Mouse (Mus musculus) lung, embryonic 15.5 days (tissue): Measurements from ENCODE around the gene Pqlc2. TPM values are rescaled to one million over a fixed set of nuclear protein-coding genes. Genes with fewer than 3 reads are reported as not detected.

Source experiments
- microRNA-seq: library from miRNA; unstranded; fragments of <30 nt; microRNA quantifications from one replicate; pipeline ENCODE4, GENCODE M21; 2016
- polyA plus RNA-seq: library from polyadenylated mRNA; unstranded; fragments of >200 nt; fragmentation: Nextera tagmentation; extraction: Ambion mirVana; gene quantifications from 2 replicates; pipeline ENCODE4 v1.2.1, GENCODE M21; 2015

The Pqlc2 gene
- polyA plus RNA-seq, 1 experiment from 2014 or later, result 12.0 TPM

Small RNA genes lying within 50 kb of the gene (microRNA-seq; reads per million reads assigned to microRNA genes)
- gene Gm24245 (0.56 reads per million), gene Gm25732 (0.56 reads per million)

Other genes with a start within 250 kb of the Pqlc2 start
- not detected in 2 replicates for gene Htr6, start 235.1 kb downstream of the Pqlc2 start, polyA plus RNA-seq
- 61.2 and 61.4 TPM in 2 replicates for gene Nbl1, start 217.7 kb downstream of the Pqlc2 start, polyA plus RNA-seq
- gene Minos1, start 179.6 kb downstream of the Pqlc2 start, polyA plus RNA-seq, result 517 and 528 TPM in 2 replicates
- gene Capzb, start 117.8 kb downstream of the Pqlc2 start, polyA plus RNA-seq, result 454 and 467 TPM in 2 replicates
- 101 and 103 TPM in 2 replicates for gene Akr7a5, start within 50 bp of the Pqlc2 start, polyA plus RNA-seq
- gene Mrto4, start 41.9 kb upstream of the Pqlc2 start, polyA plus RNA-seq, result 117 and 118 TPM in 2 replicates
- 31.9 and 33.6 TPM in 2 replicates for gene Emc1, start 41.9 kb upstream of the Pqlc2 start, polyA plus RNA-seq
- gene Ubr4, start 41.9 kb upstream of the Pqlc2 start, polyA plus RNA-seq, result 64.5 and 68.4 TPM in 2 replicates
- 3.6 and 4.1 TPM in 2 replicates for gene Iffo2, start 219.8 kb upstream of the Pqlc2 start, polyA plus RNA-seq